Mouse (Mus musculus): Measurements from ENCODE around the gene Maea. TPM values are rescaled to one million over a fixed set of nuclear protein-coding genes. Genes with fewer than 3 reads are reported as not detected.

The Maea gene
- polyA plus RNA-seq (2016; fragmentation: Nextera tagmentation; extraction: Ambion mirVana): 123 and 127 TPM in 2 replicates

GRCm38 (mm10) chr5:33335273-33335976, at the start of gene Maea:
Gene Maea (plus strand): TSS chr5:33335509.
- Histone ChIP-seq H3K4me3 (peak within 1 kb of the TSS; percentile 100), H3K9me3 (replicated peaks) (no peaks in the 10 kb centered on the region), H3K27ac (peak within 1 kb of the TSS; percentile 83), H3K4me1 (peaks cover 18% of the 10 kb centered on the region), H3K36me3 (peaks cover 5% of the 10 kb centered on the region; the same call in 1 of the 2 replicates), H3K4me2 (replicated peaks) (peak within 1 kb of the TSS; percentile 96), H3K27me3 (no peaks in the 10 kb centered on the region), H3K9ac (peak within 1 kb of the TSS; percentile 98)
- peak; percentile 100 for ATAC-seq (ENCODE audit: low FRiP score)
- WGBS: 0% methylated on average over 70 of the region's 71 CpGs

- WGBS: 48% methylated on average over 16 of the region's 16 CpGs
- no peak for ATAC-seq (ENCODE audit: low FRiP score)
- Histone ChIP-seq H3K27ac (no peak overlapping the region; the same call in 1 of the 2 replicates), H3K4me2 (replicated peaks) (no peak overlapping the region), H3K36me3 (no peaks in the 10 kb centered on the region), H3K9ac (no peak overlapping the region), H3K4me3 (no peak overlapping the region), H3K9me3 (replicated peaks) (no peaks in the 10 kb centered on the region), H3K4me1 (no peaks in the 10 kb centered on the region), H3K27me3 (no peaks in the 10 kb centered on the region)
Observed at GRCm38 (mm10) chr5:33293796-33294430, 41.4 kb upstream of the Maea start.

GRCm38 (mm10) chr5:33297164-33297563, 38.1 kb upstream of the Maea start:
- Histone ChIP-seq H3K4me1 (no peaks in the 10 kb centered on the region), H3K9me3 (replicated peaks) (no peaks in the 10 kb centered on the region), H3K27me3 (no peaks in the 10 kb centered on the region), H3K36me3 (no peaks in the 10 kb centered on the region), H3K27ac (no peak overlapping the region), H3K9ac (no peak overlapping the region), H3K4me2 (replicated peaks) (no peak overlapping the region), H3K4me3 (no peak overlapping the region)
- no peak for ATAC-seq (ENCODE audit: low FRiP score)
- 75% methylated on average over 6 of the region's 6 CpGs for WGBS

- Histone ChIP-seq H3K27ac (no peak overlapping the region), H3K4me1 (no peaks in the 10 kb centered on the region), H3K4me2 (replicated peaks) (no peak overlapping the region), H3K9ac (no peak overlapping the region), H3K9me3 (replicated peaks) (no peaks in the 10 kb centered on the region), H3K36me3 (no peaks in the 10 kb centered on the region), H3K4me3 (no peak overlapping the region), H3K27me3 (no peaks in the 10 kb centered on the region)
- WGBS: 76% methylated on average over 2 of the region's 2 CpGs
- no peak for ATAC-seq (ENCODE audit: low FRiP score)
Observed at GRCm38 (mm10) chr5:33301801-33302200, 33.5 kb upstream of the Maea start.

- no peak overlapping the region for H3K27ac ChIP-seq
- no peak overlapping the region for H3K4me3 ChIP-seq
- no peaks in the 10 kb centered on the region for H3K27me3 ChIP-seq
- no peak overlapping the region for H3K4me2 ChIP-seq (replicated peaks)
- H3K4me1 ChIP-seq: no peaks in the 10 kb centered on the region
- no peaks in the 10 kb centered on the region for H3K36me3 ChIP-seq
- no peak overlapping the region for H3K9ac ChIP-seq
- ATAC-seq (ENCODE audit: low FRiP score): no peak
- H3K9me3 ChIP-seq (replicated peaks): no peaks in the 10 kb centered on the region
- 76% methylated on average over 3 of the region's 3 CpGs for WGBS
Observed at GRCm38 (mm10) chr5:33310704-33311462, 24.4 kb upstream of the Maea start.

- no peak overlapping the region for H3K4me2 ChIP-seq (replicated peaks)
Observed at GRCm38 (mm10) chr5:33312192-33312591, 23.1 kb upstream of the Maea start.

GRCm38 (mm10) chr5:33324491-33324890, 10.8 kb upstream of the Maea start:
- no peak overlapping the region for H3K4me2 ChIP-seq (replicated peaks)
- ATAC-seq (ENCODE audit: low FRiP score): no peak
- WGBS: 41% methylated on average over 2 of the region's 2 CpGs

More at GRCm38 (mm10) chr5:33312192-33312591, 23.1 kb upstream of the Maea start:
- Histone ChIP-seq H3K27me3 (no peaks in the 10 kb centered on the region), H3K9me3 (replicated peaks) (no peaks in the 10 kb centered on the region), H3K27ac (no peak overlapping the region), H3K9ac (no peak overlapping the region), H3K4me3 (no peak overlapping the region), H3K4me1 (no peaks in the 10 kb centered on the region), H3K36me3 (no peaks in the 10 kb centered on the region)
- WGBS: 83% methylated on average over 7 of the region's 7 CpGs
- ATAC-seq (ENCODE audit: low FRiP score): no peak

GRCm38 (mm10) chr5:33334381-33335272, 682 bp upstream of the Maea start:
- Histone ChIP-seq H3K4me2 (replicated peaks) (peak overlapping the region; percentile 53), H3K9ac (peak overlapping the region; percentile 67), H3K4me3 (peak overlapping the region; percentile 100), H3K4me1 (peaks cover 18% of the 10 kb centered on the region), H3K36me3 (peaks cover 5% of the 10 kb centered on the region; the same call in 1 of the 2 replicates), H3K27me3 (no peaks in the 10 kb centered on the region), H3K27ac (peak overlapping the region; percentile 83), H3K9me3 (replicated peaks) (no peaks in the 10 kb centered on the region)
- no peak for ATAC-seq (ENCODE audit: low FRiP score)
- WGBS: 24% methylated on average over 18 of the region's 18 CpGs

More at GRCm38 (mm10) chr5:33324491-33324890, 10.8 kb upstream of the Maea start:
- no peaks in the 10 kb centered on the region; the same call in 1 of the 2 replicates for H3K27me3 ChIP-seq
- no peak overlapping the region for H3K4me3 ChIP-seq
- H3K9ac ChIP-seq: no peak overlapping the region
- H3K9me3 ChIP-seq (replicated peaks): no peaks in the 10 kb centered on the region
- H3K4me1 ChIP-seq: no peaks in the 10 kb centered on the region
- H3K36me3 ChIP-seq: no peaks in the 10 kb centered on the region
- no peak overlapping the region for H3K27ac ChIP-seq

- Histone ChIP-seq H3K4me3 (peak overlapping the region; percentile 100), H3K27ac (peak overlapping the region; percentile 77), H3K4me2 (replicated peaks) (peak overlapping the region; percentile 96), H3K27me3 (no peaks in the 10 kb centered on the region), H3K36me3 (peaks cover 5% of the 10 kb centered on the region; the same call in 1 of the 2 replicates), H3K4me1 (peaks cover 18% of the 10 kb centered on the region), H3K9me3 (replicated peaks) (no peaks in the 10 kb centered on the region), H3K9ac (peak overlapping the region; percentile 98)
- WGBS: under 1% methylated on average over 28 of the region's 31 CpGs
- no peak; the same call in 1 of the 2 replicates for ATAC-seq (ENCODE audit: low FRiP score)
Observed at GRCm38 (mm10) chr5:33335977-33336360, 660 bp downstream of the Maea start.

- Histone ChIP-seq H3K4me3 (no peak overlapping the region), H3K27ac (no peak overlapping the region), H3K4me2 (replicated peaks) (peak overlapping the region; percentile 96; the same call in 1 of the 2 replicates), H3K27me3 (no peaks in the 10 kb centered on the region), H3K4me1 (peaks cover 18% of the 10 kb centered on the region), H3K9me3 (replicated peaks) (no peaks in the 10 kb centered on the region), H3K9ac (no peak overlapping the region), H3K36me3 (peaks cover 5% of the 10 kb centered on the region; the same call in 1 of the 2 replicates)
- no peak for ATAC-seq (ENCODE audit: low FRiP score)
- 86% methylated on average over 8 of the region's 8 CpGs for WGBS
Observed at GRCm38 (mm10) chr5:33337206-33337605, 1.9 kb downstream of the Maea start.

GRCm38 (mm10) chr5:33341165-33341564, 5.9 kb downstream of the Maea start:
- H3K27ac ChIP-seq: no peak overlapping the region
- no peaks in the 10 kb centered on the region for H3K9me3 ChIP-seq (replicated peaks)
- ATAC-seq (ENCODE audit: low FRiP score): no peak
- H3K36me3 ChIP-seq: peaks cover 10% of the 10 kb centered on the region
- H3K27me3 ChIP-seq: no peaks in the 10 kb centered on the region
- peaks cover 18% of the 10 kb centered on the region for H3K4me1 ChIP-seq
- H3K4me3 ChIP-seq: no peak overlapping the region
- no peak overlapping the region for H3K4me2 ChIP-seq (replicated peaks)
- 88% methylated on average over 6 of the region's 6 CpGs for WGBS
- H3K9ac ChIP-seq: no peak overlapping the region

All from hindbrain, embryonic 12.5 days (tissue).